Mouse (Mus musculus): Measurements from ENCODE around the gene Dnajb14.
A peak's percentile ranks its signal among the peaks of the same experiment; 100 is the strongest.
"Not testable (repeated sequence)": the region's sequence is repeated elsewhere in the genome, so short reads cannot be mapped to it uniquely, and the experiment has no call there.

Gene Dnajb14

GRCm38 (mm10) chr3:137864124-137864987 is 3.1 kb upstream of the Dnajb14 start, which contains the start of gene H2afz:
Gene H2afz (plus strand): TSS chr3:137864487.
- peak; percentile 98 to 99 for DNase-seq

- DNase-seq, result peak; percentile 88 to 96
These were observed 2.2 kb upstream of the Dnajb14 start for GRCm38 (mm10) chr3:137864988-137865982.

DNA sequence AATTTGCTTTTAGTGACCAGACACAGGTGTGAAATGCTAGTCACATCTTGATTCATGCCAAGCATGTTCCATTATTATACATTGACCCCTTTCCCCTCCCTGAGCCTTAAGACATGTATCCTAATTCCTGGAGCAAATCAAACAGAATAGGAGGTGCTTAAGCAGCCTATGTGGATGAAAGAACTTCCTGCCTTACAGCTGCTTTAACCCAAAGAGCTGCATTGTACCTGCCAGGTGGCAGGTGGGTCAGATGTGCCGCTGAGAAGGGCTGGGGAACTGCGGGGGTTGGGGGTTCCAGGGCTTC is 390 bp upstream of the Dnajb14 start:
- DNase-seq, result no peak

- no peak for DNase-seq
These were observed 829 bp downstream of the Dnajb14 start for GRCm38 (mm10) chr3:137868094-137868913.

DNA sequence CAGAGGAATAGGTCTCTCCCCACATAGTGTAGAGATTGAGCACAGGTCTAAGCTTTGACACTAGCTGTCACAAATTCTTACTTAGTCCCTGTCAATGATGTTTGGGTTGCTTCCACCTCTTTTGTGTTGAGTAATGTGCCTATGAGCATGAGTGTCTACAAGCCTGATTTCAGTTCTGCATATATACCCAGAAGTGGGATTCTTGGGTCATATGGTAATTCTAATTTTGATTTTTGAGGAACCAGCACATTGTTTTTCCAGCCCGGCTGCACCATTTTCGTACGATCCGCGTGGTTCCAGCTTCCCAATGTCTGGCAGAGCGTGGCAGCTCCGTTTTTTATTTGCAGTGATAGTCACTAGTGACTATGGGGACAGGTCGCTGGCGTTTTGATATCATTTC is 1.9 kb downstream of the Dnajb14 start:
- DNase-seq, result no peak

GRCm38 (mm10) chr3:137879313-137879712 is 11.8 kb downstream of the Dnajb14 start:
- no peak for DNase-seq

GRCm38 (mm10) chr3:137880109-137880748 is 12.8 kb downstream of the Dnajb14 start:
- no peak for DNase-seq

DNA sequence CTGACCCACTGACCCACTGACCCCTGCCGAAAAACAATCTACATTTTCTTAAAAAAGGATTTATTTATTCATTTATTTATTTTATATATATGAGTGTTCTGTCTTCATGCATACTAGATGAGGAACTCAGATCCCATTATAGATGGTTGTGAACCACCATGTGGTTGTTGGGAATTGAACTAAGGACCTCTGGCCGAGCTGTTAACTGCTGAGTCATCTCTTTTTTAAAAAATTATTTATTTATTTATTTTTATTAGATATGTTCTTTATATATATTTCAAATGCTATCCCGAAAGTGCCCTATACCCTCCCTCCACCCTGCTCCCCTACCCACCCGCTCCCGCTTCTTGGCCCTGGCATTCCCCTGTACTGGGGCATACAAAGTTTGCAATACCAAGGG is 13.6 kb downstream of the Dnajb14 start:
- DNase-seq, result no peak

GRCm38 (mm10) chr3:137887961-137888360 is 20.5 kb downstream of the Dnajb14 start:
- no peak for DNase-seq

GRCm38 (mm10) chr3:137891089-137891488 is 23.6 kb downstream of the Dnajb14 start:
- no peak for DNase-seq

DNA sequence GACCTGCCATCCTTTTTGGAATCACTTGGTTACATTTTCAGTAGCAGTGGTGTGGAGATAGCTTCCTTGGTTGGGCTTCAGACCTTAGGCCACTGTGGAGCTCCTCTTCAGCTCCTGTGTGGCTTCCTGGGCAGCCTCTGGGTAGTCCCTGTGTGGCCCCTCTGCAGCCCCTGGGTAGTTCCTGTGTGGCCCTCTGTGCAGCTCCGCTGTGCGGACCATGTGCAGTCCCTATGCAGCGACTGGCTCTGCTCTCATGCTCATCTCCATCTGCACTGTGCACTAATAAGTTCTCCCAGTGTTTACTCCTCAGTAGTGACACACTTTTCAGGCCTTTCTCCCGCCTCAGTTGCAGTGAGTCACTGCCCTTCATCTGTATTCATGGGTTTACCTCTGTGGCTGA is 24.6 kb downstream of the Dnajb14 start:
- DNase-seq, result no peak

- DNase-seq, result no peak
These were observed 26.3 kb downstream of the Dnajb14 start for GRCm38 (mm10) chr3:137893789-137894188.

DNA sequence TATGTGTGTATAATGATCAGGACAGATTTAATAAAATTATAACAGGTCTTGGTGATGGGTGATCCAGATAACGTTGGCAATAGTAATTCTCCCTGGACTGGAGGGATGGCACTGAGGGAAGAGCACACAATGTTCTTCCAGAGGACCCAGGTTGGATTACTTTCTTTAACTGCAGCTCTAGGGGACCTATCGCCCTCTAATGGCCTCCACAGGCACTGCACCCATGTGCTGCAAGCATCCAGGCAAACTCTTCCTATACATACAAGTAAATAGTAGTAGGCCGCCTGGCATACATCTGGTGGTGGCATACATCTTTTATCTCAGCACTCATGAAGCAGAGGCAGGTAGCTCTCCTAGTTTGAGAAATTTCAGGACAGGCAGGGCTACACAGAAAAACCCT is 27.7 kb downstream of the Dnajb14 start:
- peak in 1 of 2 experiments; percentile 20 for DNase-seq

GRCm38 (mm10) chr3:137896386-137896785 is 28.9 kb downstream of the Dnajb14 start:
- DNase-seq, result no peak

DNA sequence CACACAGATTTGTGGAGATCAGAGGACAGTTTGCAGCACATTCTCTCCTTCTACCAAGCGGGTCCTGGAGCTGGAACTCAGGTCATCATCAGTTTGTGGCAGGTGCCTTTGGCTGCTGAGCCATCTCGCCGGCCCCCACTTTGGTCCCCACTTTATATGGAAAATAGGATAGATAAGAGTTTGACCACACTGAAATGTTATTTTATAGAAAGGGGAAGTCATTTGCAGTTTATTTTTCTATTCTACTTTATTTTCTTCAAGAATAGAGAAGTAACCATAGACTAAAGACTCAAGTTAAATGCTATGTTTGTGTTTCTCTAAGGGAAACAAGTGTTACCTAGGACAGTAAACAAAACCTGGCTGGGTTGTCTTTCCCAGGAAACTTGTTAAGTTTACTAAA is 29.4 kb downstream of the Dnajb14 start:
- no peak for DNase-seq

DNA sequence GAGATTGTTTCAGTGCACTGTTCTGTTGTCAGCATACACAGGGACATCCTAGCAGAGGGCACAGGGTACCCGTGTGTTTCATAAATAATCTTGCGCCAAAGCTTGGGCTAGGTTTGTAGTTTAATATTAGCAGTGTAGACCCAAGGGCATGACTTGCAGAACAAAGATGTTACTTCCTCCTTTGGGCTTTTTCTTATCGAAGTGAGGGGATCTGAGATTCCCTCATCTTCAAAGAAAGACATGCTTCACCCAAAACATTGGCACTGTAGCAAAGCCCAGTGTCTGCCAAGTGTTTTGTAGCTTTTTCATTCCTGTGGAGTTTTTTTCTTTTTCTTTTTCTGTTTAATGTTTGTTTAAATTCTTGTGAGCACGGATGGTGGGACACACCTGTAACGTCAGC is 30.2 kb downstream of the Dnajb14 start:
- no peak for DNase-seq

DNA sequence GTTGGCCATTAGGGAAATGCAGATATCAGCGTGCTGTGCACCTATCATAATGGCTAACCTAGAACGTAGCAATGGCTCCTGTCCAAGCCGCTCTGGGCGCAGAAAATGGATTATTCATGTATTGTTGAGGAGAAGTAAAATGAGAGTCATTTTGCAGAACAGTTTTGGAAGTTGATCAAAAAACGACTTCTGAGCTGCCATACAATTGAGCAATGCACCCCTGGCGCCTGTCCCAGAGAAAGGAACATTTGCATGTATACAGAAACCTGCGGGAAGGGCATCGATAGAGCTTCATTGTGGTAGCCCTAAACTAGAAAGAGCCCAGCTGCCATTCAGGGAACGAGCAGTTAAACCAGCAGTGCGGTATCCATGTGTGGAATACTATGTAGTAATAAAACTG is 32.7 kb downstream of the Dnajb14 start:
- DNase-seq, result no peak

- no peak for DNase-seq
These were observed 45.6 kb downstream of the Dnajb14 start for GRCm38 (mm10) chr3:137913093-137913492.

DNA sequence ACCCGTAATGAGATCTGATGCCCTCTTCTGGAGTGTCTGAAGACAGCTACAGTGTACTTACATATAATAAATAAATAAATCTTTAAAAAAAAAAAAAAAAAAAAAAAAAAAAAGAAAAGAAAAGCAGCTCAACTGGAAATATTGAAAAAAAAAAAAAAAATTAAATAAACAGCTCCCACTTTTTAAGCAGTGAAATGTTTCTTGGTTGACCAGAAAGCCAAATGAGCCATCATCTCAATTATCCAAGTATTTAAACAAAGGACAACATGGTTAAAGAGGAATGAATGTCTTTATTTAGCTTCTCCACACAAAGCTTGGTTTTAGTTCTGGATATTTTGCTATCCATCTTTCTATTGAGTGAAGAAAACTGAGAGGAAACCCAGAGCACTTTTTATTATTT is 47.1 kb downstream of the Dnajb14 start:
- DNase-seq, result not testable (repeated sequence)

DNA sequence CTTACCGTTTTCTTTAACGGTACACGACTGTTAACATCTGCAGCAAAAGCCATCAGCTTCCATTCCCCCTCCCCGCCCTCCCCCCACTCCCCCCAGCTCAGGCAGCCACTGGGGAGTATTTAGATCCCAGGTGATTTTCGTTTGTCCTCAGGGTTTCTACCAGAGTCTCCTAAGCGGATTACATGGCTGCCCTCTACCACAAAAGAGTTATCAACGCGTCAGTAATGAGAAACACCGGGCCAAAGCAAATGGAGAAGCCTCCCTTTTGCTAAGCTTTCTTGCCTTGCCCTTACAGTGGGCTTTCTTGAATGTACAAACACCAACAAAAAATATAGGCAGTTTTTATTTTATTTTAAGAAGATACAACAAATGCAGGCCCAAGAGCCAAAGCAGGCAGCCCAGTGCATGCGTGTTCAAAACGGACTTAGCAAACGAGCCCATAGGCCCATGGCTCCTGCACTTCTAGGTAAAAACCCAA is 50.3 kb downstream of the Dnajb14 start:
- DNase-seq, result no peak

GRCm38 (mm10) chr3:137918172-137918931 is 50.9 kb downstream of the Dnajb14 start, which contains the start of gene Lamtor3:
Gene Lamtor3 (plus strand): TSS chr3:137918506.
- peak; percentile 88 to 91 for DNase-seq

All from kidney, postnatal 36 days (tissue).